Mouse (Mus musculus) lung, embryonic 15.5 days (tissue): ENCODE measurements at regions not wholly inside any gene's neighbourhood (a gene's known extent, or its start where the extent isn't known, plus 50 kb on each side); places are given as distances from the start of the nearest gene placed in this dataset.

Source experiments
- ATAC-seq: fragments of 200-750 bp; cut with Nextera tagmentation; 2 replicates; pipeline ENCODE4 v1.8.0; 2017; ENCODE audit warnings: moderate number of reproducible peaks, borderline replicate concordance; ENCODE audit not compliant: low FRiP score, low TSS enrichment; ENCODE audit errors: extremely low read depth
- H3K27ac ChIP-seq: fragments of 300-500 bp; sonication (generic); 2 replicates; pipeline ENCODE4 v1.5.1; 2015; ENCODE audit warnings: moderate library complexity, mild to moderate bottlenecking, inconsistent platforms
- H3K27me3 ChIP-seq: fragments of 300-500 bp; sonication (generic); 2 replicates; pipeline ENCODE4 v1.6.1; 2015; ENCODE audit warnings: inconsistent platforms
- H3K36me3 ChIP-seq: fragments of 300-500 bp; sonication (generic); 2 replicates; pipeline ENCODE4 v1.6.1; 2015; ENCODE audit warnings: inconsistent platforms
- H3K4me1 ChIP-seq: fragments of 300-500 bp; sonication (generic); 2 replicates; pipeline ENCODE4 v1.6.1; 2015; ENCODE audit warnings: inconsistent platforms
- H3K4me2 ChIP-seq: fragments of 300-500 bp; sonication (generic); 2 replicates; pipeline ENCODE4 v1.6.1; 2015; ENCODE audit warnings: inconsistent platforms, mild to moderate bottlenecking, moderate library complexity
- H3K4me3 ChIP-seq: fragments of 300-500 bp; sonication (generic); 2 replicates; pipeline ENCODE4 v1.5.1; 2015; ENCODE audit warnings: mild to moderate bottlenecking, inconsistent platforms
- H3K9ac ChIP-seq: fragments of 300-500 bp; sonication (generic); 2 replicates; pipeline ENCODE4 v1.6.1; 2015; ENCODE audit warnings: inconsistent platforms
- H3K9me3 ChIP-seq: fragments of 300-500 bp; sonication (generic); 2 replicates; pipeline ENCODE4 v1.6.1; 2016; ENCODE audit warnings: inconsistent platforms
- WGBS: fragments of 180-500 bp; shearing (Covaris S2); methylation state at CpG from one replicate; pipeline ENCODE4 v1.1.7; 2015; 5-methylcytosine and 5-hydroxymethylcytosine counted together

DNA sequence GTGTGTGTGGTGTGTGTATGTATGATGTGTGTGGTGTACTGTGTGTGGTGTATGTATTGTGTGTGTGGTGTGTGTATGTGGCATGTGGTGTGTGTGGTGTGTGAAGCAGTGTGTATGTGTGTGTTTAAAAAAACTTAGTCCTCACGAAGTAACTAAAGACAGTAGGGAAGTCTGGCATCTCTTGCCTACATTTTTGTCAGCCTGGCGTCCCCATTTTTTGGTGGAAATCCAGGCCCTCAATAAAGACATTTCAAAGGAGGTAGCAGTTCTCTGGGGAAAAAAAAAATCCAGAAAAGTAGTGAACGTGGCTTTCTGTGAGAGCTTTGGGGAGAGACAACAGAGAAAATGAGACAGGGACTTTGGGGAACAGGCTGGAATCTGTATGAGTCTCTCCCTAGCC is 231.6 kb upstream of the Srrm4 start:
- WGBS = 63% methylated on average over 3 of the region's 3 CpGs
- Histone ChIP-seq H3K9me3 (no peaks in the 10 kb centered on the region), H3K27me3 (no peaks in the 10 kb centered on the region), H3K36me3 (no peaks in the 10 kb centered on the region), H3K4me2 (no peak overlapping the region), H3K27ac (no peak overlapping the region), H3K9ac (no peak overlapping the region), H3K4me1 (no peaks in the 10 kb centered on the region), H3K4me3 (no peak overlapping the region)
- no peak for ATAC-seq

DNA sequence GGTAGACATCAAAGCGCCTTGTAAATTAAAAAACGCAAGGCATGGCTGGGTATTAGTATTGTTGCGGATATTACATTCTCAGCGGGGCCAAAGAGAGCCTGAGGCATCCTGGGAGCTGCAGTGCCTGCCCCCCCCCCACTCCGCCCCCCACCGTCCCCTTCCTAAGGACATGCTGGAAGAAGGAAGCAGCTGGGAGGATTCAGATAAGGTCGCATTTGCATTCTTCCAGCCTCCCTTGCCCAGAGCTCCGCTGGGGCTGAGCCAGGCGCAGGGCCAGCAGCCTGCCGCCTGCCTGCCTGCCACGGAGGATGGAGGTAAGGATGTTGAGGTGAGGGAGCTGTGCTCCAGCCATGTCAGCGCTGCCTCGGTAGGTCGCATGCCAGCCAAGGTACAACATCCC is 230.5 kb upstream of the Srrm4 start:
- Histone ChIP-seq H3K9me3 (no peaks in the 10 kb centered on the region), H3K9ac (no peak overlapping the region), H3K4me1 (no peaks in the 10 kb centered on the region), H3K27ac (no peak overlapping the region), H3K27me3 (no peaks in the 10 kb centered on the region), H3K36me3 (no peaks in the 10 kb centered on the region), H3K4me2 (no peak overlapping the region), H3K4me3 (no peak overlapping the region)
- ATAC-seq = no peak
- 25% methylated on average over 14 of the region's 14 CpGs for WGBS

DNA sequence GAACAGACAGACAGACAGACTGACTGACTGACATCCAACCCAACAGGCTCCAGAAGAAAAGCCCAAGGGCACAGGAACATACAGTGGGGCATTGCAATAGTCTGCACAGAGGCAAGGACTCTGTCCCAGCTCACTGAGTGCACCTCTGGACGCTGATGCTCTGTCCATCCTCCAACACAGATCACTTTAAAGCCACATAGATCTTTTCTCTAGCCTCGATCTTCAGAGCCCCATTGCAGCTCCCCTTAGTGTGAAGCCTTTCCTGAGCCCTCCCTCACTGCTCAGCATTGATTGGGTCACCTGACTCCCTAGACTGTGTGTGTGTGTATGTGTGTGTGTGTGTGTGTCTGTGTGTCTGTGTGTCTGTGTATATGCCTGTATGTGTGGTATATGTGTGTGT is 218.2 kb upstream of the Srrm4 start:
- Histone ChIP-seq H3K4me2 (no peak overlapping the region), H3K36me3 (no peaks in the 10 kb centered on the region), H3K27ac (no peak overlapping the region), H3K9me3 (no peaks in the 10 kb centered on the region), H3K4me1 (no peaks in the 10 kb centered on the region), H3K27me3 (no peaks in the 10 kb centered on the region), H3K4me3 (no peak overlapping the region), H3K9ac (no peak overlapping the region)
- 60% methylated on average over 2 of the region's 2 CpGs for WGBS
- no peak for ATAC-seq

DNA sequence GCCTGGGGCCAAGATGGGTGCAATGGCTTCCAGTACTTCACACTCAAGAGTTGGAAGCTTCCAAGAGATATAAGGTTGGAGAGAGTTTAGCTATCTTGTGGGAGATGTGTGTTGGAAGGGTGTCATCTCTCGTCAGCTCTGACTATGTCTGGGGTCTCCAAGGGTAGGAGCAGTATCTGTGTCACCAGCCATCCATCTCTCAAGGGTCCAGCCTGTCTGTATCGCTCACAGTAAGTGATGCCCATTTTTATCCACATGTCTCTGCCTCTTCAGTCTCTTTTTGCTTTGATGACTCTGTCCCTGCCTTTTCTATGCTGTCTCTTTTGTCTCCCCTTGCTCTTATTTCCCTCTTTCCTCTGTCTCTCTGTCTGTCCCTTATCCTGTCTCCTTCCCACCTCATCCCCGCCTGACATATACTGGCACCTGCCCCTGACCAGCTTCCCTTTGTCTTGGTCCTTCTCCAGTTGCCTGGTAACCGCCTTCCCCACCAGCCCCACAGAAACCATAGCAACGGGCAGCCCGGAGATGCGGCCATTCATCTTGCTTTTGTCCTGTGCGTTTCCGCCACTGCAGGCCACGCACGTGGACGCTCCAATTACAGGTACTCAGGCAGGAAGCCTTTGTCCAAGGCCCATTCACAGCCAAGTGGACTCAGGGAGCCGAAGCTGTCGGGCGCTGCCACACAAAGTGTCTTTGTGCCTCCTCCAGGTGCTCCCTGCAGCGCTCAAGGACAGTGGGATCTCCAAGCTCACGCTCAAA is 217.6 kb upstream of the Srrm4 start:
- Histone ChIP-seq H3K4me3 (no peak overlapping the region), H3K4me1 (no peaks in the 10 kb centered on the region), H3K27me3 (no peaks in the 10 kb centered on the region), H3K4me2 (no peak overlapping the region), H3K9ac (no peak overlapping the region), H3K36me3 (no peaks in the 10 kb centered on the region), H3K27ac (no peak overlapping the region), H3K9me3 (no peaks in the 10 kb centered on the region)
- WGBS = 43% methylated on average over 17 of the region's 17 CpGs
- ATAC-seq = no peak

DNA sequence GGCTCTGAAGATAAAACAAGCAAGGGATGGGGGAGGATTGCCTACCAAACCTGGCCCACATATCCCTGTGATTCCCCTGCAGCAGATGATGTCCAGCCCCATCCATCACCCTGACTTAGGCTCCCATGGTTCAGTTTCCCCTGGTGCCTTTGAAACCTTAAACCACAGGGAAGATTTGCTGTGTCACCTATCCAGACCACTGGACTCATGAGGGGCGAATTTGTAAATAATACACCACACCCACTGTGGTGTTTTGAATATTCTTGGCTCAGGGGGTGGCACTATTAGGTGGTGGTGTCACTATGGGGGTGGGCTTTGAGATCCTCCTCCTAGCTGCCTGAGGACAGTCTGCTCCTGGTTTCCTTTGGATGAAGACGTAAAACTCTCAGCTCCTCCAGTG is 205.8 kb upstream of the Srrm4 start:
- no peak overlapping the region for H3K4me3 ChIP-seq
- ATAC-seq = no peak
- H3K4me2 ChIP-seq = no peak overlapping the region
- no peaks in the 10 kb centered on the region for H3K9me3 ChIP-seq
- no peaks in the 10 kb centered on the region for H3K4me1 ChIP-seq
- WGBS = 30% methylated on average over 2 of the region's 2 CpGs
- no peaks in the 10 kb centered on the region for H3K36me3 ChIP-seq
- H3K27me3 ChIP-seq = no peaks in the 10 kb centered on the region
- H3K9ac ChIP-seq = no peak overlapping the region
- no peak overlapping the region for H3K27ac ChIP-seq

DNA sequence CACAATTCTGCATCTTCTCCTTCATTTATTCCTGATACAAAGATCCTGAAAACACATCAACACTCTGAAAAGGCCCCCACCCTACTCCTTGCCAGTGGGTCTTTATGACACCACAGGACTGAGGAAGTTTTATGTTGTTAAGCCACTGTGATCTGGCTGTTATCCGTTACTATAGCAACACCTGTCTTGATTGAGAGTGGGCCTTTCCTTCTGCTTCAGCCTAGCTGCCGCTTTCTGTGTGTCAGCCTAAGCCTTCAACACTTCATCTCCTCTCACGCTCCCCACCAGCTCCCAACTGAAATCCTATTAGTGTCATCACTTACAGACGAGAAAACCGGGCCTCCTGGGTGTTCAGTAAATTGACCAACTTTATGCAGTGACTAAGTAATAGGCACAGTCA is 203.6 kb upstream of the Srrm4 start:
- Histone ChIP-seq H3K27ac (no peak overlapping the region), H3K4me2 (no peak overlapping the region), H3K9me3 (no peaks in the 10 kb centered on the region), H3K4me3 (no peak overlapping the region), H3K27me3 (no peaks in the 10 kb centered on the region), H3K4me1 (no peaks in the 10 kb centered on the region), H3K36me3 (no peaks in the 10 kb centered on the region), H3K9ac (no peak overlapping the region)
- 30% methylated on average over 5 of the region's 5 CpGs for WGBS
- ATAC-seq = no peak

DNA sequence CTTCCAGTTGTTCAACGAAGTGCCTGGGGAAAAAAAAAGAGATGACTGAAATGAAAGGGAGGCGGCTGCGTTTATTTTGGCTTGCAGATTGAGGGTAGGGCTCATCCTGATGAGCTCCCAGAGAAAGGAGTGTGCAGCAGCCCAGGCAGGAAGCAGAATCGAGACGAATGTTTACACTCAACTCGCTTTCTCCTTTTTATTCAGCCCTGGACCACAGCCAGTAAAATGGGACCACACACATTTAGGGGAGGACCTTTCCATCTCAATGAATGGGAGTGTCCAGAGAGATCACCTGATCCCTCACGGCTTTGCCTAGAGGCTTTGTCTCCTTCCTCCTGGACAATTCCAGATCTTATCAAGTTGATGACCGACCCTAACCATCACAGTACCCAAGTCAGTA is 198.8 kb upstream of the Srrm4 start:
- H3K27me3 ChIP-seq = no peaks in the 10 kb centered on the region
- no peak overlapping the region for H3K4me3 ChIP-seq
- H3K27ac ChIP-seq = no peak overlapping the region
- no peaks in the 10 kb centered on the region for H3K36me3 ChIP-seq
- no peak overlapping the region for H3K9ac ChIP-seq
- H3K9me3 ChIP-seq = no peaks in the 10 kb centered on the region
- ATAC-seq = no peak
- H3K4me1 ChIP-seq = no peaks in the 10 kb centered on the region
- H3K4me2 ChIP-seq = no peak overlapping the region
- WGBS = 34% methylated on average over 8 of the region's 8 CpGs

DNA sequence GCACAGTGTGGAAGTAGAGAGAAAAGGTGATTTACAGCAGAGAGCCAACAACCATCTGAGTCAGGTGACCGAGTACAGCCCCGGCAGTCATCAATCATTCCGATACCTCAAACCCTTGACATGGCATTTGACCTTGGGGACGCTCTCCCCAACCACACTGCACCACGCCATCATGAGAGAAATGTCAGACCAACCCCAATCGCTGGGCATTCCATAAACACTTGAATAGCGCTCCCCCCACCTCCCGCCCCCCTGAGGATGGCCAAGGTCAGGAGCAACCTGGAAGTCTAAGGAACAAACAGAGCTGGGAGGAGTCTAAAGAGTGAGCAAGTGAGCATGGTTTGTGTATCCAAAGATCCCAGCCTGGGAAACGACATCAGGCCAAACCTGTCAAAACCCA is 198.2 kb upstream of the Srrm4 start:
- Histone ChIP-seq H3K4me3 (no peak overlapping the region), H3K27me3 (no peaks in the 10 kb centered on the region), H3K36me3 (no peaks in the 10 kb centered on the region), H3K27ac (no peak overlapping the region), H3K4me1 (no peaks in the 10 kb centered on the region), H3K9ac (no peak overlapping the region), H3K4me2 (no peak overlapping the region), H3K9me3 (no peaks in the 10 kb centered on the region)
- ATAC-seq = no peak
- WGBS = 50% methylated on average over 9 of the region's 9 CpGs

DNA sequence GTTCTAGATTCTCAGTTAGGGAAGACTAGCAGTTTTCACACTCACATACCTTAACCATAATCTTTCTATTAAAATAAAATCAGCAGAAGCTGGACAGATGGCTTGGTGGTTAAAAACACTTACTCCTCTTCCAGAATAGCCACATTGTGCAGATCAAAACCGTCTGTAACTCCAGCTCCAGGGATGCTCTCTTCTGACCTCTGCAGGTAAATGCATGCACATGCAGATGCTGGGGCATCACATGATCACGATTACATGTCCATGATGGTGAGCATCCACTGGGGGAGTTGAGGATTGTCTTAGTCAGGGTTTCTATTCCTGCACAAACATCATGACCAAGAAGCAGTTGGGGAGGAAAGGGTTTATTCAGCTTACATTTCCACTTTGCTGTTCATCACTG is 184.8 kb upstream of the Srrm4 start:
- WGBS = 39% methylated on average over 2 of the region's 2 CpGs
- Histone ChIP-seq H3K4me3 (no peak overlapping the region), H3K9ac (no peak overlapping the region), H3K27me3 (no peaks in the 10 kb centered on the region), H3K4me2 (no peak overlapping the region), H3K4me1 (no peaks in the 10 kb centered on the region), H3K27ac (no peak overlapping the region), H3K36me3 (no peaks in the 10 kb centered on the region), H3K9me3 (no peaks in the 10 kb centered on the region)
- no peak for ATAC-seq

DNA sequence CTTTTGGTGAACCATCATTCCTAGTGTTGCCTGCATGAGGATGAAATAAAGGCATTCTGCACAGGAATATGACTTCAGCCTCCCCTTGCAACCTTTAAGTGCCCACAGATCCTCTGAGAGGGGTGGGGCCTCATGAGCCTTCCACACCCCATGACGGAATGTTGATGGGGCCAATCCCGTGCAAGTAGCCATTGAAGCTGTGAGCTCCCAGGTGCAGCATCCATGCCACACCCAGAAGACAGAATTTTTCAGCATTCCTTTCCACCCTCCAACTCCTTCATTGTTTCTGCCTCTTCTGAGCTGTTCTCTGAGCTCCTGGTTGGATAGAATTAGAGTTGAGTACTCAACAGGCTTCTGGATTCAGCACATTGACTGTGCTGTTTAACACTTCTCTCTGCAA is 174.6 kb upstream of the Srrm4 start:
- Histone ChIP-seq H3K9me3 (no peaks in the 10 kb centered on the region; the same call in 1 of the 2 replicates), H3K27ac (no peak overlapping the region), H3K4me3 (no peak overlapping the region), H3K27me3 (no peaks in the 10 kb centered on the region), H3K4me2 (no peak overlapping the region), H3K4me1 (no peaks in the 10 kb centered on the region), H3K36me3 (no peaks in the 10 kb centered on the region), H3K9ac (no peak overlapping the region)
- 83% methylated on average over 2 of the region's 2 CpGs for WGBS
- ATAC-seq = no peak

DNA sequence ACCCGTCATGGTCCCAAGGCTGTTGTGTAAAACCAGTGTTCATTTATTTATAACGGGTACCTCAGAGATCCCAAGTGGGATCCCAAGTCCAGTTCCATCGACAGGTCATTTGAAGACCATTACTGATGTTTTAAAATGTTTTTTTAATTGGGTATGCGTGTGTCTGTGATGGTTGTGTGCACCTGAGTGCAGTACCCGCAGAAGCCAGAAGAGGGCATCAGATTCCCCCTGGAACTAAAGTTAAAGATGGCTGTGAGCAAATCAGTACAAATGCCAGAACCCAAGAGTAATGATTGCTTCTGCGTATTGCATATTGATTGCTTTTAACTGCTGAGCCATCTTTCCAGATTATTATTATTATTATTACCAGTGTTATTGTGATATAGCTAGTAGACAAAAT is 169.7 kb upstream of the Srrm4 start:
- Histone ChIP-seq H3K27ac (no peak overlapping the region), H3K9me3 (peaks cover 3% of the 10 kb centered on the region; the same call in 1 of the 2 replicates), H3K9ac (no peak overlapping the region), H3K4me3 (no peak overlapping the region), H3K4me1 (no peaks in the 10 kb centered on the region), H3K36me3 (no peaks in the 10 kb centered on the region), H3K4me2 (no peak overlapping the region), H3K27me3 (no peaks in the 10 kb centered on the region)
- no peak for ATAC-seq
- WGBS = 89% methylated on average over 6 of the region's 6 CpGs

DNA sequence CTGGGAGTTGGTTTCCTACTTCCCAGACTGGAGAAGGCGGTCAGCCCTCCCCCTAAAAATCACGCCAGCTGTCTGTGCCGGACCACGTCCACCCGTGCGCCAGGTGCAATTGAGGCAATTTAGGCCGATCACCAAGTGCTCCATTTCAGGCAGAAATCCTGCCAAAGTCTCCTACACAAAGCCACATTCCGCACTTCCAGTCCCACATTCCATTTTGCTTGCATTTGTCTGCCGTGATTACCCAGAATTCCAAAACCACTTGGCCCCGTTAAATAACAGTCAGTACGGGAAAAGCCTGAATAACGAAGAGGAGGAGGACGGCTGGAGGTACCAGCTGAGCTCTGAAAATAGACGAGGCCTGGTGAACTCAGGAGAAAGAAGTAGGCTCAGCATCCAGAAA is 167.1 kb upstream of the Srrm4 start:
- Histone ChIP-seq H3K9me3 (peaks cover 3% of the 10 kb centered on the region; the same call in 1 of the 2 replicates), H3K4me2 (no peak overlapping the region), H3K27ac (no peak overlapping the region), H3K4me1 (no peaks in the 10 kb centered on the region), H3K27me3 (no peaks in the 10 kb centered on the region), H3K9ac (no peak overlapping the region), H3K4me3 (no peak overlapping the region), H3K36me3 (no peaks in the 10 kb centered on the region)
- ATAC-seq = no peak
- 74% methylated on average over 14 of the region's 14 CpGs for WGBS

DNA sequence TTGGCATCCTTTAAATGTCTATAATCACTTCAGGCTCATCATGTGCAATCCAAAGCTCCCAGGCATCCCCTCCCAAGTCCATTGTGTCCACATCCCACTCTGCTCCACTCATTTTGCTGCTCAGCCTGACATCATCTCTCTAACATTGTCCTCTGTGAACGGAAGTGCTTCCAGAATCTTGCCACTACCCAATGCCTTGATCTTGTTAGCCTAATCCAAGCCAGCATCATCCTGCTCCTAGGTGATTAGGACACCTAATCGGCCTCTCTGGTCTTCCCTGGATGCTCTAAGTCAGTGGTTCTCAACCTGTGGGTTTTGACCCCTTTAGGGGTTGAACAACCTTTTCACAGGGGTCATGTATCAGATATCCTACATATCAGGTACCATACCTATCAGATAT is 161.3 kb upstream of the Srrm4 start:
- no peaks in the 10 kb centered on the region for H3K36me3 ChIP-seq
- no peak for ATAC-seq
- 58% methylated on average over 2 of the region's 2 CpGs for WGBS
- H3K4me3 ChIP-seq = no peak overlapping the region
- no peak overlapping the region for H3K4me2 ChIP-seq
- no peaks in the 10 kb centered on the region for H3K27me3 ChIP-seq
- no peaks in the 10 kb centered on the region for H3K9me3 ChIP-seq
- H3K4me1 ChIP-seq = no peaks in the 10 kb centered on the region
- H3K27ac ChIP-seq = no peak overlapping the region
- no peak overlapping the region for H3K9ac ChIP-seq
